Mouse (Mus musculus): Measurements from ENCODE around the gene Dnajb5. TPM values are rescaled to one million over a fixed set of nuclear protein-coding genes. Genes with fewer than 3 reads are reported as not detected.

Dnajb5 gene
- polyA plus RNA-seq (2015; fragmentation: Nextera tagmentation; extraction: Ambion mirVana) = 7.3 and 7.5 TPM in 2 replicates

GRCm38 (mm10) chr4:42949676-42950051 is at the start of gene Dnajb5:
Gene Dnajb5, plus strand, starts transcription at chr4:42949814.
- Histone ChIP-seq H3K27ac (ENCODE audit: low read length) (peak within 1 kb of the TSS; percentile 86), H3K4me2 (replicated peaks; ENCODE audit: low read depth, low read length) (peak within 1 kb of the TSS; percentile 84), H3K9me3 (ENCODE audit: low read length) (no peaks in the 10 kb centered on the region), H3K4me3 (ENCODE audit: low read length) (peak within 1 kb of the TSS; percentile 71), H3K9ac (replicated peaks; ENCODE audit: low read length) (peak within 1 kb of the TSS; percentile 87), H3K36me3 (ENCODE audit: insufficient read depth, low read length) (no peaks in the 10 kb centered on the region), H3K27me3 (ENCODE audit: insufficient read depth, low read length) (no peaks in the 10 kb centered on the region), H3K4me1 (ENCODE audit: insufficient read depth, low read length) (peaks cover 29% of the 10 kb centered on the region)
- peak; percentile 96 for ATAC-seq (ENCODE audit: low FRiP score, low TSS enrichment)
- under 1% methylated on average over 39 of the region's 39 CpGs for WGBS

GRCm38 (mm10) chr4:42900878-42901277 is 48.7 kb upstream of the Dnajb5 start:
- Histone ChIP-seq H3K4me1 (ENCODE audit: insufficient read depth, low read length) (no peaks in the 10 kb centered on the region), H3K27me3 (ENCODE audit: insufficient read depth, low read length) (no peaks in the 10 kb centered on the region), H3K27ac (ENCODE audit: low read length) (no peak overlapping the region), H3K9ac (replicated peaks; ENCODE audit: low read length) (no peak overlapping the region), H3K36me3 (ENCODE audit: insufficient read depth, low read length) (no peaks in the 10 kb centered on the region), H3K4me2 (replicated peaks; ENCODE audit: low read depth, low read length) (no peak overlapping the region), H3K9me3 (ENCODE audit: low read length) (no peaks in the 10 kb centered on the region), H3K4me3 (ENCODE audit: low read length) (no peak overlapping the region)
- WGBS = 75% methylated on average over 5 of the region's 5 CpGs
- ATAC-seq (ENCODE audit: low FRiP score, low TSS enrichment) = no peak

DNA sequence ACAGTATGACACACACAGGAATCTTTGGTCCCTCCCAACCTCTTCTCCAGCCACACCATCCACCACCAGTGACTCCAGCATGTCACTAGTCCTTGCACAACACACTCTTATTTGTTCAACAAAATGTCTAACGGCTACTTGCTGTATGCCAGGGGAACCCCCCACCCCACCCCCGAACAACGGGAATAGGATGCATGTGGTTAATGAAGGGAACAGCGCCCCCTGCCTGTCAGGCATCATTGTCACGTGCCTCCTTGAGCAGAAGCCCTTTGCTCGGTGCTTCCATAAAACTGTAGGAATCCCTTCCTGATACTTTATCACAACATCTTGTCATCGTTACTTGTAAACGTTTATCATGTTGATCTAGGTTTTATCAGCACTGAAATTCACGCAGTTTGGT is 47.4 kb upstream of the Dnajb5 start:
- H3K4me2 ChIP-seq (replicated peaks; ENCODE audit: low read depth, low read length) = no peak overlapping the region
- H3K4me3 ChIP-seq (ENCODE audit: low read length) = no peak overlapping the region
- no peaks in the 10 kb centered on the region for H3K27me3 ChIP-seq (ENCODE audit: insufficient read depth, low read length)
- H3K36me3 ChIP-seq (ENCODE audit: insufficient read depth, low read length) = no peaks in the 10 kb centered on the region
- no peak overlapping the region for H3K27ac ChIP-seq (ENCODE audit: low read length)
- no peak for ATAC-seq (ENCODE audit: low FRiP score, low TSS enrichment)
- 57% methylated on average over 9 of the region's 9 CpGs for WGBS
- H3K4me1 ChIP-seq (ENCODE audit: insufficient read depth, low read length) = no peaks in the 10 kb centered on the region
- no peak overlapping the region for H3K9ac ChIP-seq (replicated peaks; ENCODE audit: low read length)
- H3K9me3 ChIP-seq (ENCODE audit: low read length) = no peaks in the 10 kb centered on the region

DNA sequence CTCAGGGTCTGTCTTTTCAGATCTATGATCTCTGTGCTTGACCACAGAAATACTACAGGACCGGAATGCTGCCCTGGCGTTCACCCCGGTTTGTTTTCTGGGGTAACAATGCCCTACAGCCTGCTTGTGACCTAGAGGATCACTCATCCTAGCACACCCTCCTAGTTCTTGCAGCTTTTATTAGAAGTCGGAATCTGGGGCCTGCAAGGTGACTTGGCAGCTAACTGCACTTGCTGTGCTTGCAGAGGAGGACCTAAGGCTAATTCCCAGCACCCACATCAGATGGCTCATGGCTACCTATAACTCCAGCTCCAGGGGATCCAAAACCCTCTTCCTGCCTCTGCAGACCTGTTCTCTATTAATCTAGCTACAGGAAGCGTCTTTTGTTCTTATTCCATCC is 46.9 kb upstream of the Dnajb5 start:
- WGBS = 84% methylated on average over 5 of the region's 5 CpGs
- ATAC-seq (ENCODE audit: low FRiP score, low TSS enrichment) = no peak
- no peaks in the 10 kb centered on the region for H3K36me3 ChIP-seq (ENCODE audit: insufficient read depth, low read length)

GRCm38 (mm10) chr4:42903942-42904341 is 45.7 kb upstream of the Dnajb5 start:
- Histone ChIP-seq H3K9me3 (ENCODE audit: low read length) (no peaks in the 10 kb centered on the region), H3K27ac (ENCODE audit: low read length) (no peak overlapping the region), H3K36me3 (ENCODE audit: insufficient read depth, low read length) (no peaks in the 10 kb centered on the region), H3K9ac (replicated peaks; ENCODE audit: low read length) (no peak overlapping the region), H3K4me2 (replicated peaks; ENCODE audit: low read depth, low read length) (no peak overlapping the region), H3K4me3 (ENCODE audit: low read length) (no peak overlapping the region), H3K27me3 (ENCODE audit: insufficient read depth, low read length) (no peaks in the 10 kb centered on the region), H3K4me1 (ENCODE audit: insufficient read depth, low read length) (no peaks in the 10 kb centered on the region)
- ATAC-seq (ENCODE audit: low FRiP score, low TSS enrichment) = no peak
- WGBS = 59% methylated on average over 1 of the region's 1 CpGs

More for the DNA sequence above, 46.9 kb upstream of the Dnajb5 start:
- no peaks in the 10 kb centered on the region for H3K27me3 ChIP-seq (ENCODE audit: insufficient read depth, low read length)
- no peak overlapping the region for H3K9ac ChIP-seq (replicated peaks; ENCODE audit: low read length)
- no peaks in the 10 kb centered on the region for H3K4me1 ChIP-seq (ENCODE audit: insufficient read depth, low read length)
- no peak overlapping the region for H3K4me2 ChIP-seq (replicated peaks; ENCODE audit: low read depth, low read length)
- no peak overlapping the region for H3K27ac ChIP-seq (ENCODE audit: low read length)
- no peak overlapping the region for H3K4me3 ChIP-seq (ENCODE audit: low read length)
- no peaks in the 10 kb centered on the region for H3K9me3 ChIP-seq (ENCODE audit: low read length)

- H3K9me3 ChIP-seq (ENCODE audit: low read length) = no peaks in the 10 kb centered on the region
- H3K4me2 ChIP-seq (replicated peaks; ENCODE audit: low read depth, low read length) = no peak overlapping the region
- H3K36me3 ChIP-seq (ENCODE audit: insufficient read depth, low read length) = no peaks in the 10 kb centered on the region
- H3K27ac ChIP-seq (ENCODE audit: low read length) = no peak overlapping the region
- H3K4me3 ChIP-seq (ENCODE audit: low read length) = no peak overlapping the region
- no peaks in the 10 kb centered on the region for H3K27me3 ChIP-seq (ENCODE audit: insufficient read depth, low read length)
- ATAC-seq (ENCODE audit: low FRiP score, low TSS enrichment) = no peak
- no peak overlapping the region for H3K9ac ChIP-seq (replicated peaks; ENCODE audit: low read length)
- no peaks in the 10 kb centered on the region for H3K4me1 ChIP-seq (ENCODE audit: insufficient read depth, low read length)
- WGBS = 91% methylated on average over 3 of the region's 3 CpGs
These were observed 45.1 kb upstream of the Dnajb5 start for GRCm38 (mm10) chr4:42904523-42904922.

GRCm38 (mm10) chr4:42904966-42905365 is 44.6 kb upstream of the Dnajb5 start:
- 82% methylated on average over 6 of the region's 6 CpGs for WGBS
- no peak overlapping the region for H3K4me2 ChIP-seq (replicated peaks; ENCODE audit: low read depth, low read length)
- H3K9me3 ChIP-seq (ENCODE audit: low read length) = no peaks in the 10 kb centered on the region
- ATAC-seq (ENCODE audit: low FRiP score, low TSS enrichment) = no peak
- no peaks in the 10 kb centered on the region for H3K36me3 ChIP-seq (ENCODE audit: insufficient read depth, low read length)
- H3K27ac ChIP-seq (ENCODE audit: low read length) = no peak overlapping the region
- H3K9ac ChIP-seq (replicated peaks; ENCODE audit: low read length) = no peak overlapping the region
- no peaks in the 10 kb centered on the region for H3K27me3 ChIP-seq (ENCODE audit: insufficient read depth, low read length)
- no peaks in the 10 kb centered on the region for H3K4me1 ChIP-seq (ENCODE audit: insufficient read depth, low read length)
- H3K4me3 ChIP-seq (ENCODE audit: low read length) = no peak overlapping the region

DNA sequence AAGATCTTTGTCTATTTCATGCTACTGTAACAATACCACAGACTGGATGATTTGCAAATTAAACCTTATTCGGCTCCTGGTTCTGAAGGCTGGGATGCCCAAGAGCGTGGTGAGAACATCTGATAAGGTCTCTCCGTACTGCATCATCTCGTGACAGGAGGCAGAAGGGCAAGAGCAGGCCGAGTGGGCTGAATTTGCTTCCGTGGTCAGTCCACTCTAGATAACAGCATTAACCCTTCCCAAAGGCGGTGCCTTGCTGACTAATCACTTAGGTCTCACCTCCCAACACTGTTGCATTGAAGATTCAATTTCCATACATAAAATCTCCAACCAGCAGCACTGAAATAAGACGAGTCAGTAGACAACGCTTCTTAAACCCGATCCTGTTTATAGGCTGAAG is 36.2 kb upstream of the Dnajb5 start:
- ATAC-seq (ENCODE audit: low FRiP score, low TSS enrichment) = no peak
- Histone ChIP-seq H3K4me2 (replicated peaks; ENCODE audit: low read depth, low read length) (no peak overlapping the region), H3K27ac (ENCODE audit: low read length) (no peak overlapping the region), H3K9me3 (ENCODE audit: low read length) (no peaks in the 10 kb centered on the region), H3K9ac (replicated peaks; ENCODE audit: low read length) (no peak overlapping the region), H3K27me3 (ENCODE audit: insufficient read depth, low read length) (peaks cover 44% of the 10 kb centered on the region), H3K36me3 (ENCODE audit: insufficient read depth, low read length) (no peaks in the 10 kb centered on the region), H3K4me3 (ENCODE audit: low read length) (no peak overlapping the region), H3K4me1 (ENCODE audit: insufficient read depth, low read length) (0 out of 2 replicates have a peak, but pooled peaks cover 7% of the 10 kb centered on the region)
- 43% methylated on average over 10 of the region's 10 CpGs for WGBS

- Histone ChIP-seq H3K4me1 (ENCODE audit: insufficient read depth, low read length) (0 out of 2 replicates have a peak, but pooled peaks cover 7% of the 10 kb centered on the region), H3K36me3 (ENCODE audit: insufficient read depth, low read length) (no peaks in the 10 kb centered on the region), H3K4me2 (replicated peaks; ENCODE audit: low read depth, low read length) (no peak overlapping the region), H3K9ac (replicated peaks; ENCODE audit: low read length) (no peak overlapping the region), H3K27ac (ENCODE audit: low read length) (no peak overlapping the region), H3K27me3 (ENCODE audit: insufficient read depth, low read length) (peaks cover 51% of the 10 kb centered on the region), H3K4me3 (ENCODE audit: low read length) (no peak overlapping the region), H3K9me3 (ENCODE audit: low read length) (no peaks in the 10 kb centered on the region)
- 71% methylated on average over 12 of the region's 12 CpGs for WGBS
- no peak for ATAC-seq (ENCODE audit: low FRiP score, low TSS enrichment)
These were observed 34.3 kb upstream of the Dnajb5 start for GRCm38 (mm10) chr4:42915311-42915710.

GRCm38 (mm10) chr4:42915966-42916365 is 33.6 kb upstream of the Dnajb5 start:
- whole genome bisulfite sequencing = 76% methylated on average over 1 of the region's 1 CpGs
- no peaks in the 10 kb centered on the region for H3K9me3 ChIP-seq (ENCODE audit: low read length)
- no peak overlapping the region for H3K27ac ChIP-seq (ENCODE audit: low read length)
- H3K4me3 ChIP-seq (ENCODE audit: low read length) = no peak overlapping the region
- H3K36me3 ChIP-seq (ENCODE audit: insufficient read depth, low read length) = no peaks in the 10 kb centered on the region
- no peak overlapping the region for H3K4me2 ChIP-seq (replicated peaks; ENCODE audit: low read depth, low read length)
- H3K4me1 ChIP-seq (ENCODE audit: insufficient read depth, low read length) = 0 out of 2 replicates have a peak, but pooled peaks cover 7% of the 10 kb centered on the region
- ATAC-seq (ENCODE audit: low FRiP score, low TSS enrichment) = no peak
- H3K9ac ChIP-seq (replicated peaks; ENCODE audit: low read length) = no peak overlapping the region
- peaks cover 56% of the 10 kb centered on the region for H3K27me3 ChIP-seq (ENCODE audit: insufficient read depth, low read length)

All from kidney, embryonic 16.5 days (tissue).